Mouse (Mus musculus): ENCODE measurements around the gene Lap3.

Lap3 gene

GRCm38 (mm10) chr5:45481125-45481524, 12.0 kb upstream of the Lap3 start:
- no peak for TF ChIP-seq GATA4 (IDR thresholded peaks at IDR 0.05; ENCODE audit: insufficient replicate concordance, low read length)

DNA sequence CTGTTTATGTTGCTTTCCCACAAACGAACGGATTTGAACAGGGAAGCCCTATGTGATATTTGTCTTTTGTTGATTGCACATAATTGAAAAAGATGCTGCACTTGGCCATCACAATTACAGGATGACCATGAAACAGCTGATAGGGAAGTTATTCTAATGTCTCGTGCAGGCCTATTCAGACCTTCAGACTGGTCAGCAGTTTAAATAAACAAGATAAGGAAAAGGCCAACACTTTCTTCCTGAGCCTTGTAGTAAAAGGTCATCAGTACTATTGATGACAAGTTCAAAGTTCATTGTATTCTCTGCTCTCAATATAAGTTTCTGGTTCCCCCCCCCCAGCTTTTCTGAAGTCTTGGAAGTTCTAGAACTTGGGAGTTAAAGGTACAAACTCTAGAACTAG, 10.6 kb upstream of the Lap3 start:
- peak; percentile 88 for TF ChIP-seq GATA4 (IDR thresholded peaks at IDR 0.05; ENCODE audit: insufficient replicate concordance, low read length)

GRCm38 (mm10) chr5:45483654-45484053, 9.5 kb upstream of the Lap3 start:
- TF ChIP-seq GATA4 (IDR thresholded peaks at IDR 0.05; ENCODE audit: insufficient replicate concordance, low read length) = no peak

DNA sequence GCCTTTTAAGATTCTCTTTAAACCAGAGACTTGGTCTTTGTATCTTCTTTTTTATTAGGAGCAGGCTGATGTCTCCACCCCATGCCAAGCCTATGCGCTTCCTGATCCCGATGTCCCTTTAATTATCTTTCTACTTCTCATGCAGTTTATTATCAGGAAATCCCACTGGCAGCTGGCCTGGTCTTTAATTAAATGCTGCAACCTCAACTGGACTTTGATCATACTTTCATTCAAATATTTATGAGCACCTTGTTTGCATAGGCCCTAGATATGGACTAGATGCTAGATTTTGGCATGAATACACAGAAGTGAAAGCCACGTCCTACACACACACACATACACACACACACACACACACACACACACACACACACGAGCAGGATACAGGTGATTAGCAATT, 1.4 kb upstream of the Lap3 start:
- TF ChIP-seq GATA4 (IDR thresholded peaks at IDR 0.05; ENCODE audit: insufficient replicate concordance, low read length) = no peak

GRCm38 (mm10) chr5:45494093-45494755, 1.1 kb downstream of the Lap3 start:
- no peak for TF ChIP-seq GATA4 (IDR thresholded peaks at IDR 0.05; ENCODE audit: insufficient replicate concordance, low read length)

- no peak for TF ChIP-seq GATA4 (IDR thresholded peaks at IDR 0.05; ENCODE audit: insufficient replicate concordance, low read length)
Measured at GRCm38 (mm10) chr5:45495429-45495975, 2.3 kb downstream of the Lap3 start.

- no peak for TF ChIP-seq GATA4 (IDR thresholded peaks at IDR 0.05; ENCODE audit: insufficient replicate concordance, low read length)
Measured at GRCm38 (mm10) chr5:45496042-45496441, 2.9 kb downstream of the Lap3 start.

DNA sequence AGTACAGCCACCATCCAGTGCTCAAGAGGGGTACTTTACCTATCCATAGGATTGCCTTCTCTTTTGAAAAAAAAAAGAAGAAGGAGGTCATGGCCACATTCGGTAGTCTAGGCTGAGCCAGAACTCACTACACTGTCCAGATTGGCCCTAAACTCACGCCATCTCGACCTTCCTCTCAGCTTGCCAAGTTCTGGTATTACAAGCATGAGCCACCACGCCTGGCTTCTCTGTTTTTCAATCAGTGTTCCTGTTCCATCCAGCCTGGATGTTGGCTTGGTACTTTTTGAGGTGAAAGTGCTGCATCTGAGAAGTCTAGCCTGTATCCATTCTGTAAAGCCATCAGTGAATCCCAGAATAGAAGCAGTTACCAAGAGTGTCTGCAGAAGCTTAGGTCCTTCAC, 3.3 kb downstream of the Lap3 start:
- no peak for TF ChIP-seq GATA4 (IDR thresholded peaks at IDR 0.05; ENCODE audit: insufficient replicate concordance, low read length)

DNA sequence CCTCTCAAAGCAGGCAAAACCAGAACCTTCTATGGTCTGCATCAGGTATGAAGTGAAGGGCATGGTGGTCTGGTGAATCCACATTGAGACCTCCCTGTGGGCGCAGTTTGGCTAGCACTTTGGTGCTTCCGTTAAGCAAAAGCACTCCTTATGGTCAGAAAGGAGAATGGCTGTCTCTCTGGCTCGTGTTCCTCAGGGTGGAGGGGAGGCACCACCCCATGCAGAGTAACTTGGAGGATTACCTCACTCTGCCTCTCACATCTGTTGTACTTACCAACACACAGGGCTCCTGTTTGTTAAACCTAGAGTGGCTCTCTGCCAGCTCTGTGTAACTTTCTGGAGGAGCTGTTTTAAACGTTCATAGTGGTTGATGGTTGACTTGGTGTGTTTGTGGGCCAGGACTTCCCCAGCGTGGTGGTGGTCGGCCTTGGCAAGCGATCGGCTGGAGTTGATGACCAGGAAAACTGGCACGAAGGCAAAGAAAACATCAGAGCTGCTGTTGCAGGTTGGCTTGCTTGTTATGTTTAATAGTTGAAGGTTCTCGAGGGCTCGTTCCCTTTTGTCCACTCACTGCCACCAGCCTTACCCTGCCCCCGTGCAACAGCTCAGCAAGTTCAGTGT, 3.9 kb downstream of the Lap3 start:
- no peak for TF ChIP-seq GATA4 (IDR thresholded peaks at IDR 0.05; ENCODE audit: insufficient replicate concordance, low read length)

DNA sequence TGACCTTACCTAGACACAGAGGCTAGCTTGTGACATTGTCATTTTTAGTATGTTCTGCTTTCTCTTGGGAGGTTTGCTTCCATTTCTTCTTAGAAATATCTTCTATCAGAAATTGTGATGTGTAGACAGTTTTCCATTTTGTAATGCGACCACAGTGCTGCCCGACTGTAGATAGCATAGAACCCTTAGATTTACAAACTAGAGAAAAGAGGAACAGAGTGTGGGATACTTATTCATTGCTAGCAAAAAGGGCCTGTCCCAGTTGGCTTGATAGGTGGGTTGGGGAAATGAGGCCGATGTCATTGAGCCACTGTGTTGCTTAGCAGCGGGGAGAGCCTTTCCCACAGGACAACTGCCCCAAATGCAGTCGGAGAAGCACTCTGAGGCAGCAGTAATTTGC, 4.4 kb downstream of the Lap3 start:
- no peak for TF ChIP-seq GATA4 (IDR thresholded peaks at IDR 0.05; ENCODE audit: insufficient replicate concordance, low read length)

DNA sequence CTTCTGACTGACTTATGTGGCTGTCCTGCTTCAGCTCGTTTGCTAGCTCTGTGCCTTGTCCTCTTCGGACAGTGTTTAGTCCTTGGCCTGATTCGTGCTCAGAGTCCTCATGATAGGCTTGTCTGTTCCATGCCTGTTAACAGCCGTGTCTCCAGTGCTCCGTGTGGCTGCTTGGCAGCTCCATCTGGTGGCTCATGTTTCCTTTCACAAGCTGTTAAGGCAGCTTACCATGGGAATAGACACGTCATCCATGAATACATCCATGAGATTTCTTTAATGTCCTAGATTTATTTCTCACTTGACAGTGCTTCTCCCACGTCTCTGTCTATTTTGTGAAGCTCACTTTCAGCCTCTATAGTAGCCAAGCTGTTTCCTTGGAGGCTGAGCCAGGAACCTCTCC, 16.9 kb downstream of the Lap3 start:
- no peak for TF ChIP-seq GATA4 (IDR thresholded peaks at IDR 0.05; ENCODE audit: insufficient replicate concordance, low read length)

- no peak for TF ChIP-seq GATA4 (IDR thresholded peaks at IDR 0.05; ENCODE audit: insufficient replicate concordance, low read length)
Measured at GRCm38 (mm10) chr5:45512908-45513307, 19.7 kb downstream of the Lap3 start.

GRCm38 (mm10) chr5:45513511-45513910, 20.3 kb downstream of the Lap3 start:
- TF ChIP-seq GATA4 (IDR thresholded peaks at IDR 0.05; ENCODE audit: insufficient replicate concordance, low read length) = no peak

DNA sequence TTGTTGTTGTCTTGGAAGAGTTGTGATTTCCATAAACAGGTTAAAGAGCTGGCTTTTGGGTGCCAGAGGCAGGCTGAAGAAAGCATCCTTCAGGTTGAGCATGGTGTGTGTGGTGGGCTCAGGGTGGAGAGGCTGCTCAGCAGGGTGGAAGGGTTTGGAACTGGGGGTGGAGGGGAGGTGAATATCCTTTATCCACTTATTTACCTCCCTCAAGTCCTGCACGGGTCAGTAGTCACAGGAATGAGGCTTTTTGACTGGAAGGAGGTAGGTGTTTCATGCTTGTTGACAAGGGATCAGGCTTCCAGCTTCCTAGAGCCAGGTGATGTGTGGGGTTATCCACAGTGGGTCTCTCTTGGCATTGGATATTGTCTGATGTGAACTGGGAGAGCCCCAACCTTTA, 21.4 kb downstream of the Lap3 start:
- no peak for TF ChIP-seq GATA4 (IDR thresholded peaks at IDR 0.05; ENCODE audit: insufficient replicate concordance, low read length)

DNA sequence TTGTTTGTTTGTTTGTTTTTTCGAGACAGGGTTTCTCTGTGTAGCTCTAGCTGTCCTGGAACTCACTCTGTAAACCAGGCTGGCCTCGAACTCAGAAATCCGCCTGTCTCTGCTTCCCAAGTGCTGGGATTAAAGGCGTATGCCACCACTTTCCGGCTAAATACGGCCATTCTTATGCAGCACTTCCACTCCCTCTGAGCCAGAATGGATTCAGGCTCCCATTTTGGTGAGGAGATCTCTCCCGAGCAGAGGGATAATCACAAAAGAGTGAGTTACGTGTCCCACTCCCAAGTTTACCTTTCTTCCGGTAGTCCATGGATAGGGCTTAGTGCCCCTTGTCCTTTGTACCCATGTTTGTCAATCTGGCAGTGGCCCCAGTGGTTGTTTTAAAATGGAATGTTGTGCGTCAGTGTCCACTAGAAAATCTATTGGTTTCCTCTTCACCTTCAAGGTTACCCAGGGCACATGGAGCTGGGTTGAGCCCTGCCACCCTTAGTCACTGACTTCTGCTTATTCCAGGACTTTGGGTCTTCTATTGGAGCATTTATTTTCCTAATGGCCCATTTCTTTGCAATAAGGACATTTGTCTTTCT, 22.1 kb downstream of the Lap3 start:
- TF ChIP-seq GATA4 (IDR thresholded peaks at IDR 0.05; ENCODE audit: insufficient replicate concordance, low read length) = no peak

All from liver, adult (tissue).